Mouse (Mus musculus): ENCODE data around the gene Aldh16a1.
"Not testable (repeated sequence)": the region's sequence is repeated elsewhere in the genome, so short reads cannot be mapped to it uniquely, and the experiment has no call there.

The Aldh16a1 gene

DNA sequence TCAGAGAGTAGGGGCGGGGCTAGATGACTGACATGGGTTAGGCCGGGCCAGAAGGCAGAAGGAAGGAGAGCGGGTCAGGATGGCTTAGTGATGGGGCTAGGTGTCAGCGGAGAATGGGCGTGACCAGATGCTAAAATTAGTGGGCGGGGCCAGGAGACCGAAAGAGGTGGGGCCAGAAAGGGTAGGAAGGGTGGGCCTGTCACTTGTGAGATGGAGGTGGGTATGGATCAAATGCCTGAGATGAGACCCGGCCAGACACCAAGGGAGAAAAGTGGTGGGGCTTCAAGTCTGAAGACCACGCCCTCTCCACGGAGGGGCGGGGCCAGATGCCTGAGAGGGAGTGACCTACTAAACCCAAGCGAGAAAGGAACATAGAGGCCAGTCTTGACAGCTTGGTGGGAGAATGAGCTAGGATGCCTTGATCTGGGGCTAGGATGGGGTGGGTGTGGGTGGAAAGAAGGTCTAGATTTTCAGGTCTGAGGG is 19.8 kb downstream of the Aldh16a1 start:
- no peak for DNase-seq (ENCODE audit: low spot score)

DNA sequence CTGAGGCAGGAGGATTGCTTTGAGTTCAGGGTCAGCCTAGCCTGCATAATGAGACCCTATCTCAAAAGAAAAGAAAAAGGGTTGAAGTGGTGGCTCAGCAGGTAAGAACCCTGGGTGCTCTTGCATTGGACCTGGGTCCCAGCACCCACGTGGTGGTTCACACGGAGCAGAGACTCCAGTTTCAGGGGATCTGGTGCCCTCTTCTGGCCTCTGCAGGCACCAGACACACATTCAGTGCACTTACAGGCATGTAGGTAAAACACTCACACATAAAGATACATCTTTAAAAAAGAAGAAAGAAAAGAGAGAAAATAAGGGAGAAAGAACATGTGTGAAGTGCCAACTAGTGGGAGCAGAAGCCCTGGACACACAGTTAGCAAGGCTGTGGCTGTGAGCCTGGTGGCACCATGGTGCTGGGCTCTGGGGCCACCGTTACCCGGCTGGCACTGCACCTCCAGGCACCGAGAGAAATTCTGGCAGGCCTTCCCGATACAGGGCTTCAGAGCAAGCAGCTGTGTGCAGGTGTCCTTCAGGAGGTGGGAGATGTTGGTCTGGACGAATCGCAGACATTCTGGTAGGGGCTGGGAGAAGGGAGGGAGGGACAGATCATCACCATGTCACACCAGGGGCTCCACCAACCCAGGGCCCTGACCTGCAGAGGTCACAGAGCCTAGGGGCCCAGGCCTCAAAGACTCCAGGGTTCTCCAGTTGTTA is 20.8 kb downstream of the Aldh16a1 start:
- no peak for DNase-seq (ENCODE audit: low spot score)

DNA sequence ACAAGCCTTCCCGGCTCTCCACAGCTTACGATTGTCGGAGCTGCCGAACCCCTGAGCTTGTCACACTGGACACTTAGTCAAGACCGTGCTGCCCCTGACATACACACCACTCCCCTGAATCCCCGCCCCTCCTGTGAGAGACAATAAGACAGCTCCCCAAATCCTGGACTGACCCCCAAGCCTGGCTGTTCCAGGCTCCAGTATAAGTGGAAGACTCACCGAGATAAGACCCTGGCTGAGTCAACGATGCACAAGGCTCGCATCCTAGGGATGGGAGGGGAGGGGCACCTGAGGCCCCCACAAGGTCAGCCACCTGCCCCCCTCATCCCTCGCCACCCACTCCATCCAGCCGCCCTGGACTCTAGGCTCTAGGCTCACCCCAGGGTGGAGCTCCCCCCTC is 22.5 kb downstream of the Aldh16a1 start:
- no peak for DNase-seq (ENCODE audit: low spot score)

DNA sequence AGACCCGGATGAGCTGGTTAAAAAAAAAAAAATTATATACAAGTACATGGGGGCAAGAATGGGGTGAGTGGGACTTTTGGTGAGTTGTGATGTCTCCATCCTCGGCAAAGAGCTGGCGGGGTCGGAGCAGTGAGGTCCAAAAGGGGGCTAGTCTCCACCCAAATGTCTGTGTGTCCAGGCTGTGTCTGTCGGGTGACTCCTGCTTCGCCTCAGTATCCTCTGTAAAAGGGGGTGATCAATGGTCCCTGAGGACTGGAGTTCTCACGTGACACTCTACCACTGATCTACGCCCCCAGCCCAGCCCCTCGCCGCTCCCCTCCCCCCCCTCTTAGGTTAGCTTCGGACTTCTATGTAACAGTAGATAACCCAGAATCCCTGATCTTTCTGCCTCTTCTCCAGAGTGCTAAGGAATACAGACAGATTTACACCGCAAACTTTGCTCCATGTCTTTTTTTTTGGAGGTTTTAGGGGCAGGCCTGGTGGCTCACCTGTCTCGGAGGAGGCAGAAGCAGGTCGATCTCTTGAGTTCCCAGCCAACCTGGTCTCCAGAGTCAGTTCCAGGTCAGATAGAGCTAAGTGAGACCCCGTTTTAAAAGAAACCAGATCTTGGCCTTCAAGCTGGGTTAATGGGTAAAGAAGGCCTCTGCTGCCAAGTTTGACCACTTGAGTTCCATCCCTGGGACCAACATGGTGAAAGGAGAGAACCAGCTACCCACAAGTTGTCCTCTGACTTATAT is 24.4 kb downstream of the Aldh16a1 start:
- no peak for DNase-seq (ENCODE audit: low spot score)

DNA sequence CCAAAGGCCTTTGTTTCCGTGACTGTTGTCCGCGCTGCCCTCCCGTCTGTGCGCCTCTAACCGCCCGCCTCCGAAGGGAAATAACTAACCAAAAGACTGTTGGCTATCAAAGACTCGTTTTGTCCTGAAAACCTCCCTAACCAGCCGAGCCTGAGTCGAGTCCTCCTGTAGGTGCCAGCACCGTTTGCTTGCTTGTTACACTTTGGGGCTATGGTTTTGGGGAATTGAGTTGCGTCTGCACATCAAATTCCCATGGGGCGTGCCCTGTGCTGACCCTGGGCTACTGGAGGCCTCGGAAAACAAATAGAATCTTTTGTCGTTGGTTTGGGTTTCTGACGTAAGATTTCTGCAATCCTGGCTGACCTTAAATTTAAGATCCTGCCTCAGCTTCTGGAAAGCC is 25.1 kb downstream of the Aldh16a1 start:
- no peak for DNase-seq (ENCODE audit: low spot score)

DNA sequence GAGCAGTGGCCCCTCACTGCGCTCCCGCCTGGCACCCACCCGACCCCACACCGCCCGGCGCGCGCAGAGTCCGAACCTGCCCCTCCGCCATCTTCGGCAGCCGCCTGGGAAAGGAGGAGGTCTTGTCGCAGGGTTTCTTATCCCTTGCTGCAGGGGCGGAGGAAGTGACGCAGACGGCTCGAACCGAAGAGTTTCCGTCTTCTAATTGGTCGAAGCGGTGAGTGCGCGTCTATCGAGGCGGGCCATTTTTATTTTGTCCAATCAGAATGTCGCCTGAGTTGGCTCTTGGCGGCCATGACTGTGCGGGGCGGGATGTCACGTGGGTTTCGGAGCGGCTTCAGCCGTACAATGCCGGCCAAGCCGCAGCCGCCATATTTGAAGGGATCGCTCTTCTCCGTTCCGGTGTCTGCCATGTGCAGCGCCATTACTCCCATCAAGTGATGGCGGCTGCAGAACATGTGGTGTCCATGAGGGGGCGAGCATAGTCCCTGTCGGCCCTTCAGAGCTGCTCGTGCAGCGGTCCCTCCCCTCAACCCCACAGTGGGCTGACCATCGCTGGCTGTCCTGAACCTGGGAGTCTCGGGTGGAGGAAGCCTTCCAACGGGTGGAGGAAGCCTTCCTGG is 25.6 kb downstream of the Aldh16a1 start, which contains the start of gene Rpl13a:
Rpl13a (minus strand) TSS at position 138 of the 623 bp plus-strand sequence.
- DNase-seq (ENCODE audit: low spot score) = peak; percentile 97

DNA sequence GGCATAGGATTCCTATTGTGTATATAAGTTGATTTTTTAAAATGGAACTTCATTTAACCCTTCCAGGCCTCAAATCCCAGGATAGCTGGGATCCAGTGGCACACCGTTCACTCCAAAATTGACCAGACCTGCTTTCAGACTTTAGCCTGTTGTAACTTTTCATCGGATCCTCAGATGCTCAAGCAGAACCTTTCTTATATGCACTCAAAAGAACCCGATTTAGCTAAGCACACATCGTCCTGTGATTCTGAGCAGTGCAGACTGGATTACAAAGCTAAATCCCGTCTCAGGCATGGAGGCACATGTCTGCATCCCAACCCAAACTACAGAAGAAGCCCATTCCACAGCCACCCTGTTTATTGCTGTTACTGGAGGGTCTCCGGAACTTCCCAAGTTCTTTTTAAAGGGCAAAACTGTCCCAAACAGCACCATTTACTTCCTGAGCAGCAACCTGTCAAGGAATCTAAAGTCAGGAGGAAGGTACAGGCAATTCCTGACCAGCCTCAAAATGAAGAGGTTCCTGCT is 26.6 kb downstream of the Aldh16a1 start:
- no peak for DNase-seq (ENCODE audit: low spot score)

DNA sequence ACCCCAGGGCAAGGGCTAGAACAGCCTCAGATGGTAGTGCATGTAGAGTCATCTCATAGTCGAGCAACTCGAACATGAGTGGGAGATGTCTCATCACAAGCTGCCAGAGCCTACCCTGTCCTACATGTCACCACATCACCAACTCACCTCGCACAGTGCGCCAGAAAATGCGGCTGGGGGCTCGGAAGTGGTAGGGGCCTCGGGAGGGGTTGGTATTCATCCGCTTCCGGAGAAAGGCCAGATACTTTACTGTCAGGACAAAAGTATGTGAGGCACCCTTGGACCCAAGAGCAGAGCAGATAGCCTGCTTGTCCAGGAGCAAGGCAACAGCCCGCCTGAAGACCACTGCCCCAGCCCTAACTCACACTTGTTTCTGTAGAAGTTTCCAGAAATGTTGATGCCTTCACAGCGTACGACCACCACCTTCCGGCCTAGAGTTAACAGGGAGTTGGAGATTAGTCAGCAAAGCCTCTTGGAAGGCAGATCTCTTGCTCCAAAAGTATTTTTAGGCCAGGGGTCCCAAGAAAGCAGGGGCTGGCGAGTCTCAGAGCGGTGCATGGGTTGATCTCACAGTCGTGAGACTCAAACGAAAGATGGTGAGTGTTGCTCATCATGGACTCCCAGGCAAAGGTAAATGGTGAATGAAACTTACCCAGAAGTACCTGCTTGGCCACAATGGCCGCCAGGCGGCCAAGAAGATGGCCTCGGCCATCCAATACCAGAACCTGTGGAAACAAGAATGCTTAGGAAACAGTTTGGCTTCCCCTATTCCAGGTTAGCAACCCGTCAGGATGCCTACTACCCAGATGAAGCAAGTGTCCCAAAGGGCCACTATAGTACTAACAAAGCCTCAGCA is 27.3 kb downstream of the Aldh16a1 start:
- no peak for DNase-seq (ENCODE audit: low spot score)

DNA sequence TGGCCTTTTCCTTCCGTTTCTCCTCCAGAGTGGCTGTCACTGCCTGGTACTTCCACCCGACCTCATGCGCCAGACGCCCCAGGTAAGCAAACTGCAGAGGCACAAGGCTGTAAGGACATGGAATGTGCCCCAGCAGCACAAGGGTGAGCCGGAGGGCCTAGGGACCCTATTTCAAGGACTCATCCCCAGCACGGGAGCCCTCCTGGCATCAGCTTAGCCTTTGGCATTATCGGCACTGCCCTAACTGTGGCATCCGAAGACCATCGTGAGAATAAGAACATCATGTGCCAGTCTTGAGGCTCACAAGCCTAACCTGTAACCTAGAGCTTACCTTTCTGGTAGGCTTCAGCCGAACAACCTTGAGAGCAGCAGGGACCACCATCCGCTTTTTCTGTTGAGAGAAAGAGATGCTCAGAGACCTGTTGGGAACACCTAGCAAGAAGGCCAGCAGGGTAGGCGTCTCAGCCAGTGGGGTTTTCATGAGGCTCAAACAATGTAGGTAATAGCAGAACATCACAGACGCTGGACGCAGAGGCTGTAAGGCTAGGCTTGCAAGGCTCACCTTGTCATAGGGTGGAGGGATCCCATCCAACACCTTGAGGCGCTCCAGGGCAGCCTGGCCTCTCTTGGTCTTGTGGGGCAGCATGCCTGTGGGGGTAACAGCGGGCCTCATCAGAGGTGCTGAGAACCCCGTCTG is 28.1 kb downstream of the Aldh16a1 start:
- no peak for DNase-seq (ENCODE audit: low spot score)

DNA sequence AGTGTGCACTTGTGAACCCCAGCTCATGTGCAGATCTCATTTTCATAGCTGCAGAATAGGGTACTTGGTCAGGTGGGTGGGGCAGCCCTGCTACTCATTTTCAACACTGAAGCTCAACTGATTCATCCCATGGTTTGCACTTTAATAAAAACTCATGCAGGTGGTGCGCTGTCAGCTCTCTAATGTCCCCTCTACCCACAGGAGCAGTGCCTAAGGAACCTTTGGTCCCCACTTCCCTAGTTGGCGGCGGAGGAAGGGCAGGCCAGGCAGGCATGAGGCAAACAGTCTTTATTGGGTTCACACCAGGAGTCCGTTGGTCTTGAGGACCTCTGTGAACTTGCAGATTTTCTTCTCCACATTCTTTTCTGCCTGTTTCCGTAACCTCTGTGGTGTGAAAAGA is 28.7 kb downstream of the Aldh16a1 start:
- DNase-seq (ENCODE audit: low spot score) = not testable (repeated sequence)

DNA sequence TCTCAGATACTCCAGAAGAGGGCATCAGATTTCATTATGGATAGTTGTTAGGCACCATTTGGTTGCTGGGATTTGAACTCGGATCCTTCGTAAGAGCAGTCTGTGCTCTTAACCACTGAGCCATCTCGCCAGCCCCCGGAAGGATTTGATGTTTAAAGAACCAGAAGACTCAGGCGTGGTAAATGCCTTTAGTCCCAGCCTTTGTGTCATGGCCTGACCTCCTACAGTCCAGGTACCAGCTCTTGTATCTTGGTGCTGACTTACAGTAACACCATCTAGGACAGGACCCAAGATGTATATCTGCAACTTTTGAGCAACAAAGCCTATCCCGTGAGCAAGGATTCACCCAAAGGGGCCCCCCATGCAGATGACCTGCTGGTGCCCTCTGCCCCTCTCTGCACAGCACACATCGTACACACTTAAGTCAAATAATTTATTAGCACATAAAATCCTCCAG is 29.2 kb downstream of the Aldh16a1 start:
- DNase-seq (ENCODE audit: low spot score) = no peak

DNA sequence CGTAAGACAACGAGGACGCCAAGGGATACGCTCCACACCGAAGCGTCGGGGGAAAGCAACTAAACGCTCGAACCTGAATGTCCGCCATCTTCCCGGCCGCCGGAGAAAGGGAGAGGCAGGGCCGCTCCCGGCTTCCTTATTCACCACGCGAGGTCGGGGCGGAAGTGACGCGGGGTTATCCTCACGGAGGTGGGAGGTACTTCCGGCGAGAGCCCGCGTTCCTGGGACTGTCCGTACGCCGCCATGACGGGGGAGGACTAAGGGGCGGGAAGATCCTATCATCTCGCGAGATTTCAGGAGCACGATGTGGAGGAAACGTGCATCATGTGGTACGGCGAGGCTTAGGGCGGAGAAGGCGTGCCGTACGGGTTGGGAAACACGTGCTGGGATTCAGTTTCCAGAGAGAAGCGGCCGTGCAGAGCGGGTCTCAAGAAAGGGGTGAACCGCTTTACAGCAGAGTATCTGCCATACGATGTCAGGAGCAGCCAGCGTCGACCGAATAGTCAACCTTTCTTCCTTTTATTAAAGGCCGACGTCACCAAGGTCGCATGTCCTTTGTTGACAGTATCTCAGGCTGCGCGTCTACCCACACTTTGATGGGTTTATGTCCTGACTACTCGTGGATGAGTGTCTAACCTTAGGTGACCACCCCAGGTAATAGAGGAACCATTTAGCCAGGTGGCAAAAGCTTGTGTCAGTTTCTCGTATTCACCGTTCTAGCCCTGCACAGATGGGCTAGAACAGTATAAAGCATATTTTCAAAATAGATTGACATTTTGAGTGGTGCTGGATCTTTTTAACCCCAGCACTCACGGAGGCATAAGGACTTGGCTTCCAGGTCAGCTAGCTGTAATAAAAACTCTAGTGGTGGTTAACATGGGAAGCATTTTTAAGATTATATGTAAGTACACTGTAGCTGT is 29.9 kb downstream of the Aldh16a1 start, which contains the start of gene Rps11:
Rps11 (minus strand) TSS at position 216 of the 920 bp plus-strand sequence.
- DNase-seq (ENCODE audit: low spot score) = peak; percentile 97

DNA sequence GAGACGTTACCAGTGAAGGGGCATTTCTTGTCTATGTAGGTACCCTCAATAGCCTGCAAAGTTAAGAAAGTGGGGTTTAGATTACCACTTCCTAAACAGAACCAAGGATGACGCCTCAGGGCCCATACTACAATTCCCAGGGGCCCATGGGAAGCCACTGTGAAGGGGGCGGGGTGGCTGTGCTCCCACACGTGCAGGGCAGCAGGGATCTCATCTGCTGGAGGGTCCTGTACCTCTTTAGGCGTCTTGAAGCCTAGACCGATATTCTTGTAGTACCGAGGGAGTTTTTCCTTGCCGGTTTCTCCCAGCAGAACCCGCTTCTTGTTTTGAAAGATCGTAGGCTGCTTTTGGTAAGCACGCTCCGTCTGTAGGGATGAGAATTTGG is 31.2 kb downstream of the Aldh16a1 start:
- no peak for DNase-seq (ENCODE audit: low spot score)

DNA sequence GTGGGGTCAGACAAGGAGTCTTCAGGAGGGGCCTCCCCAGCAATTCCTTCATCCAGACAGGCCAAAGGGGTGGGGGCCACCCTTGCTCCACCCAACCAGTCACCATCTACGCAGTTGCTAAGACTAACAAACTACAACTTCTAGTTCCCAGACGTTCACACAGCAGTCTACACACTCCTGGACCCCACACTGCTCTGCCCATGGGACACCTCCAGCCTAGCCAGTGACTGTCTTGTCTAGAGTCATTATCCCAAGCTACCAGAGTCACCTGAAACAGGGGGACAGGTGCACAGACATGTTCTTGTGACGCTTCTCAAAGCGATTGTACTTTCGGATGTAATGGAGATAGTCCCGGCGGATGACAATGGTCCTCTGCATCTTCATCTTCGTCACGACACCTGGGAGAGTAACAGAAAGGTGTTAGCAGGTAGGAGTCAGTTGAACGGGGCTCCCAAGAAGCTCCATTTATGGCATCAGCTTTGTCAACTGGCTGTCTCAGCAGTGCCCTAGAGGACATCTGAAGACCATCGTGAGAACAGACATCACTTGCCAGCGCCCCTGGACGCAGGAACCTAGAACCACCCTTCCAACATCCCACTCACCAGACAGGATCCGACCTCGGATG is 31.7 kb downstream of the Aldh16a1 start:
- no peak for DNase-seq (ENCODE audit: low spot score)

DNA sequence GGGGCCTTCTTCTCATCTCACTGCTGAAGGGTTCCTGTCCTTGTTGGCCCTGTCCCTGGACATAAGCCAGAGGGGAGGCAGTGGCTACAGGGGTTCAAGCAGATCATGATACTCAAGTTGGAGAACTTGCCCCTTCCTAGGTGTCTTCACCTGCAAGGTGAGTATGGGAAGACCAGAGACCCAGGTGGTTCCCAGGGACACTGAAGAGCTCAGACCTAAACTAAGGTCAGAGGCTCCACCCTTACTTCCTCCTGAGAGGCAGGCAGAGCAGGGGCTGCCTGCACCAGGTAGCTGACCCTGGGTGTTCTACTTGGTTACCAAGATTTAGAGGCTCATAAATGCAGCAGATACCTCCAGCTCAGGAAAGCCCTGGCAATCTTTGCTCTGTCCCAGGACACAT is 32.4 kb downstream of the Aldh16a1 start:
- DNase-seq (ENCODE audit: low spot score) = no peak

DNA sequence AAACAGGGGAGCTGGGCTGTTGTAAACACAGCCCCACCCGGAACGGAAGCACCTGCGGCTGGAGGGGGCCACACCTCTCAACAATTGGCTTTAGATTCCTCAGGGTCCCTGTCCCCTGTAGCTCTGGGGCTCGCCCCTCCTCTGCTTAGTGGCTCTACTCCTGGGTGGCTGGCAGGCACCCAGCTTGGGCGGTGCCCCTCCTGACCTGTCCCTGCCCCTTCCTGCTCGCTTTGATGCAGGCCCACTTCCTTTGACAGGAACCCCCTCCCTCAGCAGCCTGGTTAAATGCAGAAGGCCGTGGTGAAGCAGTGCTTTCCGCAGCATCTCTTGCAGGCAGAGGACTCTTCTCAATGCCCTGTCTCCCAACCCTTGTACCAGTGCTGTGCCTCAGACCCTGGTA is 33.0 kb downstream of the Aldh16a1 start:
- no peak for DNase-seq (ENCODE audit: low spot score)

DNA sequence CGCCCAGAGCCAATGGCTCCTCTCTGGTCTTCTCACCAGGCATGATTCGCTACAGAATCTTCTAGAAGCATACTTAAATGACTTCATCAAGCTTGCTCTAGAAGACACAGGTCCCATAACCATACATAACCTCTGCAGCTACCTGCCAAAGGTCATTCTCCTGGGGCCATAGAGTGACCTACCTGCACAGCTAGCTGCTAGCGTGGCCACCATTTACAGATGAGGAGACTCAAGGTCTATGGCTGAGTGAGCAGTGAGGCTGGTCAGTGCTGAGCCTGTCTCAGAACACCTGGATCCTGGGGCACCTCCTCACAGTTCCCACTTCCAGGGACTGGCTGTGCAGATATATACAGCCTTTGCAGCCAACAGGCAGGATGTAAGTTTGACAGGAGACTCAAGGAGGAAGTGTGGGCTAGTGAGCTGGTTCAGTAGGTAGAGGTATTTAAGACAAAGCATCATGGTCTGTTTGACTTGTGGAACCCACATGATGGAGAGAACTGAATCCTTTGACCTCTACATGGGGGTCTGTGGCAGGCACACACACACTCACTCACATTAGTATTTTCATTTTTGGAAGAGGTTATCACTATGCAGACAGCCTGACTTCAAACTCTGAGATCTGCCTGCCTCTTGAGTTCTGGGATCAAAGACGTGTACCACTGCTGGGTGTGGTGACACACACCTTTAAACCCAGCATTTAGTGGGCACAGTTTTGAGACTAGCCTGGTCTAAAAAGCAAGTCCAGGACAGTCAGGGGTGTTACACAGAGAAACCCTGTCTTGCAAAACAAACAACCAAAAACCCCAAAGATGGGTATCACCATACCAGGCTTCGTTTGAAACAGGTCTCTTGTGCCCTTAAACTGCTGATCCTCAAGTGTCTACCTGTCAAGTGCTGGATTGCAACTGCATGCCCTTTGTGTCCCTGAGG is 34.3 kb downstream of the Aldh16a1 start:
- DNase-seq (ENCODE audit: low spot score) = no peak

DNA sequence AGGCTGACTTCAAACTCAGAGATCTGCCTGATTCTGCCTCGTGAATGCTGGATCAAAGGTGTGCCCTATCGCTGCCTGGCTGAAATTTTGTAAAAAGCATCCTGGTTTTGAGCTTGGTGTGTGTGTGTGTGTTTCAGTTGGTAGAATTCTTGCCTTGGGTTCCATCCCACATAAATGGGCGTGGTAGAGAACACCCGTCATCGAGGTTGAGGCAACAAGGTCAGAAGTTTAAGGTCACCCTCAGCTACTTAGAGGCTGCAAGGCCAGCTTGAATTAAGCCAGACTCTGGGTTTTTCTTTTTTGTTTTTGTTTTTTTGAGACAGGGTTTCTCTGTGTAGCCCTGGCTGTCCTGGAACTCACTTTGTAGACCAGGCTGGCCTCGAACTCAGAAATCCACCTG is 36.0 kb downstream of the Aldh16a1 start:
- no peak for DNase-seq (ENCODE audit: low spot score)
